Mouse (Mus musculus): ENCODE results near the gene Ms4a6d. TPM values are rescaled to one million over a fixed set of nuclear protein-coding genes. Genes with fewer than 3 reads are reported as not detected.

Gene Ms4a6d
- total and polyA plus RNA-seq, 2 experiments from 2014 or later = 2.4 to 2.8 TPM

- H3K27me3 ChIP-seq (ENCODE audit: insufficient read depth, low read length) = no peaks in the 10 kb centered on the region
- ATAC-seq (no peak), DNase-seq (no peak)
- 98% methylated on average over 1 of the region's 1 CpGs for WGBS
- H3K4me3 ChIP-seq (ENCODE audit: low read depth, low read length) = no peak overlapping the region
- no peak overlapping the region for H3K4me2 ChIP-seq (ENCODE audit: low read depth)
- no peak for TF ChIP-seq CTCF (IDR thresholded peaks at IDR 0.05; ENCODE audit: low read depth)
- no peak overlapping the region for H3K27ac ChIP-seq (ENCODE audit: low read depth, low read length)
- H3K9me3 ChIP-seq (ENCODE audit: low read length) = no peaks in the 10 kb centered on the region
- H3K9ac ChIP-seq = no peak overlapping the region
- H3K4me1 ChIP-seq (ENCODE audit: insufficient read depth) = no peaks in the 10 kb centered on the region
- no peaks in the 10 kb centered on the region for H3K36me3 ChIP-seq (ENCODE audit: insufficient read depth)
Observed at GRCm38 (mm10) chr19:11613084-11613483, 8.4 kb upstream of the Ms4a6d start.

GRCm38 (mm10) chr19:11612293-11612692 lies 7.6 kb upstream of the Ms4a6d start:
- 71% methylated on average over 2 of the region's 2 CpGs for WGBS
- Histone ChIP-seq H3K36me3 (ENCODE audit: insufficient read depth) (no peaks in the 10 kb centered on the region), H3K9me3 (ENCODE audit: low read length) (no peaks in the 10 kb centered on the region), H3K4me3 (ENCODE audit: low read depth, low read length) (no peak overlapping the region), H3K9ac (no peak overlapping the region), H3K27me3 (ENCODE audit: insufficient read depth, low read length) (no peaks in the 10 kb centered on the region), H3K4me2 (ENCODE audit: low read depth) (no peak overlapping the region), H3K4me1 (ENCODE audit: insufficient read depth) (no peaks in the 10 kb centered on the region), H3K27ac (ENCODE audit: low read depth, low read length) (no peak overlapping the region)
- no peak for TF ChIP-seq CTCF (IDR thresholded peaks at IDR 0.05; ENCODE audit: low read depth)
- DNase-seq (no peak), ATAC-seq (no peak)

- Histone ChIP-seq H3K4me1 (ENCODE audit: insufficient read depth) (no peaks in the 10 kb centered on the region), H3K4me3 (ENCODE audit: low read depth, low read length) (no peak overlapping the region), H3K9ac (no peak overlapping the region), H3K36me3 (ENCODE audit: insufficient read depth) (no peaks in the 10 kb centered on the region), H3K27me3 (ENCODE audit: insufficient read depth, low read length) (no peaks in the 10 kb centered on the region), H3K9me3 (ENCODE audit: low read length) (no peaks in the 10 kb centered on the region), H3K27ac (ENCODE audit: low read depth, low read length) (no peak overlapping the region), H3K4me2 (ENCODE audit: low read depth) (no peak overlapping the region)
- DNase-seq (peak; percentile 46), ATAC-seq (peak; percentile 91)
- TF ChIP-seq CTCF (IDR thresholded peaks at IDR 0.05; ENCODE audit: low read depth) = peak; percentile 74
- WGBS = 31% methylated on average over 6 of the region's 6 CpGs
Observed at GRCm38 (mm10) chr19:11611541-11611945, 6.9 kb upstream of the Ms4a6d start.

- 27% methylated on average over 1 of the region's 1 CpGs for WGBS
- no peak overlapping the region for H3K4me3 ChIP-seq (ENCODE audit: low read depth, low read length)
- H3K4me1 ChIP-seq (ENCODE audit: insufficient read depth) = no peaks in the 10 kb centered on the region
- H3K9ac ChIP-seq = no peak overlapping the region
- peak; percentile 66 for TF ChIP-seq CTCF (IDR thresholded peaks at IDR 0.05; ENCODE audit: low read depth)
- no peak overlapping the region for H3K4me2 ChIP-seq (ENCODE audit: low read depth)
- H3K27ac ChIP-seq (ENCODE audit: low read depth, low read length) = no peak overlapping the region
- ATAC-seq = peak; percentile 50; the same call in 1 of the 2 replicates
- no peaks in the 10 kb centered on the region for H3K27me3 ChIP-seq (ENCODE audit: insufficient read depth, low read length)
- no peaks in the 10 kb centered on the region for H3K9me3 ChIP-seq (ENCODE audit: low read length)
- no peaks in the 10 kb centered on the region for H3K36me3 ChIP-seq (ENCODE audit: insufficient read depth)
- DNase-seq = peak; percentile 54
Observed at GRCm38 (mm10) chr19:11608172-11608571, 3.5 kb upstream of the Ms4a6d start.

GRCm38 (mm10) chr19:11602026-11602425 lies 2.6 kb downstream of the Ms4a6d start:
- DNase-seq (peak; percentile 17), ATAC-seq (0 out of 2 replicates have a peak, but pooled peaks have one; percentile 32)
- Histone ChIP-seq H3K4me1 (ENCODE audit: insufficient read depth) (no peaks in the 10 kb centered on the region), H3K9me3 (ENCODE audit: low read length) (no peaks in the 10 kb centered on the region), H3K27ac (ENCODE audit: low read depth, low read length) (no peak overlapping the region), H3K9ac (no peak overlapping the region), H3K36me3 (ENCODE audit: insufficient read depth) (no peaks in the 10 kb centered on the region), H3K27me3 (ENCODE audit: insufficient read depth, low read length) (no peaks in the 10 kb centered on the region), H3K4me2 (ENCODE audit: low read depth) (no peak overlapping the region), H3K4me3 (ENCODE audit: low read depth, low read length) (no peak overlapping the region)
- WGBS = 92% methylated on average over 2 of the region's 2 CpGs
- TF ChIP-seq CTCF (IDR thresholded peaks at IDR 0.05; ENCODE audit: low read depth) = peak; percentile 62

- Histone ChIP-seq H3K4me2 (ENCODE audit: low read depth) (no peak overlapping the region), H3K27me3 (ENCODE audit: insufficient read depth, low read length) (no peaks in the 10 kb centered on the region), H3K4me3 (ENCODE audit: low read depth, low read length) (no peak overlapping the region), H3K36me3 (ENCODE audit: insufficient read depth) (no peaks in the 10 kb centered on the region), H3K27ac (ENCODE audit: low read depth, low read length) (no peak overlapping the region), H3K9ac (no peak overlapping the region), H3K4me1 (ENCODE audit: insufficient read depth) (no peaks in the 10 kb centered on the region), H3K9me3 (ENCODE audit: low read length) (no peaks in the 10 kb centered on the region)
- DNase-seq (no peak), ATAC-seq (no peak)
- TF ChIP-seq CTCF (IDR thresholded peaks at IDR 0.05; ENCODE audit: low read depth) = no peak
- WGBS = 87% methylated on average over 3 of the region's 3 CpGs
Observed at GRCm38 (mm10) chr19:11601349-11601748, 3.3 kb downstream of the Ms4a6d start.

GRCm38 (mm10) chr19:11589891-11590449 lies 14.7 kb downstream of the Ms4a6d start:
- DNase-seq (no peak), ATAC-seq (no peak)
- no peak overlapping the region for H3K27ac ChIP-seq (ENCODE audit: low read depth, low read length)
- WGBS = 70% methylated on average over 2 of the region's 2 CpGs
- H3K9me3 ChIP-seq (ENCODE audit: low read length) = no peaks in the 10 kb centered on the region
- H3K36me3 ChIP-seq (ENCODE audit: insufficient read depth) = no peaks in the 10 kb centered on the region
- H3K4me1 ChIP-seq (ENCODE audit: insufficient read depth) = no peaks in the 10 kb centered on the region
- H3K9ac ChIP-seq = no peak overlapping the region
- no peaks in the 10 kb centered on the region for H3K27me3 ChIP-seq (ENCODE audit: insufficient read depth, low read length)
- H3K4me2 ChIP-seq (ENCODE audit: low read depth) = no peak overlapping the region
- no peak for TF ChIP-seq CTCF (IDR thresholded peaks at IDR 0.05; ENCODE audit: low read depth)
- no peak overlapping the region for H3K4me3 ChIP-seq (ENCODE audit: low read depth, low read length)

Data from forebrain, postnatal 0 days (tissue).